10 mouse cellular contexts compared by ENCODE assay signal in the genomic region with DNA sequence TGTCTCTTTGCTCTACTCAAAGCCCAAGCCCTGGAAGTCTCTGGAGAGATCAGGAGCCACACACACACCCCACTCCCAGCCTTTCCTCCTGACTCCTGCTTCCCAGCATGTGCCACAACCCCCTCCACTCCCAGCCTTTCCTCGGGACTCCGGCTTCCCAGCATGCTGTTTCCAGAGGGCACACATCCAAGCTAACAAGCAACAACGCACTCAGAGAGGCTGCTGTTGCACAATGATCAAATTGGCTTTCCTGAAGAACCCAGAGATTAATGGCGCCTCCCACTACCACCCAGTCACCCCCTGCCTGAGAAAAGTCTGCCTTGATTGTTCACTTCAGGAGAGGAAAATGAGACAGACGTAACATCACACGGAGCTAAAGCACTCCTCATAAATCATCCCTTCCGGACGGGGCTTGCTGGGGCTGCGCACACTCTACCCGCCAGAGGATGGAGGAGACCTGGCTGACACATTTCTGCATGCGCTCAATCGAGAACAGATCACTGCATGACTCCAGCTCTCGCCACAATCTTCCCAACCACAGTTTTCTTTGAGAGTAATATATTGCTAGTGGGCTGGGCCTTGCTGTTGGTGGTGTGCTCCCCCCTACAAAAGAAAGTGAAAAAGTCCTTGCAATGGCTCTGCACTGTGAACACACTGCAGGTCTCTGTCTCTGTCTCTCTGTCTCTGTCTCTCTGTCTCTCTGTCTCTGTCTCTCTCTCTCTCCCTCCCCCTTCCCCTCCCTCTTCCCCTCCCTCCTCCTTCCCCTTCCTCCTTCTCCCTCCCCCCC.
DNase-seq lines count a peak whose midpoint lies in the region; ATAC-seq and TF ChIP-seq lines count a peak whose summit lies in the region.
"Had no signal": no experiment of that assay in that cellular context is flagged by ENCODE, and none has a peak within 500 bp of the region (broad histone marks: within the 10 kb centered on the region; RNA-seq: fewer than 3 reads in every experiment).

No protein-coding gene starts in this region.

- no peaks in the 10 kb centered on the region for H3K36me3 ChIP-seq in kidney, embryonic 15.5 days
- H3K36me3 ChIP-seq in kidney, adult 2 months (ENCODE audit: control insufficient read depth, insufficient read depth, low read length): no peaks in the 10 kb centered on the region
- no peaks in the 10 kb centered on the region for H3K36me3 ChIP-seq in liver, embryonic 12.5 days
- H3K36me3 ChIP-seq in stomach, embryonic 16.5 days (ENCODE audit: control insufficient read depth, insufficient read depth, low read length): no peaks in the 10 kb centered on the region
- H3K36me3 ChIP-seq: G1E had no signal

- H3K27ac ChIP-seq in kidney, embryonic 15.5 days: peak overlapping the region; percentile 45; the same call in 1 of the 2 replicates
- H3K27ac ChIP-seq in kidney, adult 2 months (ENCODE audit: insufficient read depth, low read depth, low read length): no peak overlapping the region
- H3K27ac ChIP-seq in liver, embryonic 12.5 days: no peak overlapping the region
- no peak overlapping the region for H3K27ac ChIP-seq in stomach, embryonic 16.5 days (ENCODE audit: low read length)

- no peak overlapping the region for H3K9ac ChIP-seq in kidney, embryonic 15.5 days
- H3K9ac ChIP-seq in liver, embryonic 12.5 days: no peak overlapping the region
- no peak overlapping the region for H3K9ac ChIP-seq in stomach, embryonic 16.5 days (ENCODE audit: low read length)

- peak overlapping the region; percentile 17 for H3K4me3 ChIP-seq in kidney, embryonic 15.5 days (replicated peaks)
- no peak overlapping the region for H3K4me3 ChIP-seq in kidney, adult 2 months (ENCODE audit: insufficient read depth, low read depth, low read length)
- no peak overlapping the region for H3K4me3 ChIP-seq in liver, embryonic 12.5 days
- peak overlapping the region; percentile 8; the same call in 1 of the 2 replicates for H3K4me3 ChIP-seq in stomach, embryonic 16.5 days (replicated peaks; ENCODE audit: low read length)
- H3K4me3 ChIP-seq: myocyte had no signal

- peak overlapping the region; percentile 55 for H3K4me2 ChIP-seq in kidney, embryonic 15.5 days
- H3K4me2 ChIP-seq in liver, embryonic 12.5 days: peak overlapping the region; percentile 27; the same call in 1 of the 2 replicates
- peak overlapping the region; percentile 47 for H3K4me2 ChIP-seq in stomach, embryonic 16.5 days (ENCODE audit: low read depth, low read length)

- H3K9me3 ChIP-seq in kidney, embryonic 15.5 days (replicated peaks): no peaks in the 10 kb centered on the region
- no peaks in the 10 kb centered on the region for H3K9me3 ChIP-seq in liver, embryonic 12.5 days (replicated peaks)
- no peaks in the 10 kb centered on the region for H3K9me3 ChIP-seq in stomach, embryonic 16.5 days (replicated peaks; ENCODE audit: control insufficient read depth, low read length)

- no peak for DNase-seq in kidney, adult 2 months
- DNase-seq in embryo, embryonic 11 days: peak; percentile 72
- peak; percentile 14 to 17 for DNase-seq in heart, postnatal 14 days
- no peak for DNase-seq in left cerebral cortex, postnatal 36 days (ENCODE audit: low spot score in 2 of 2)
- no peak for DNase-seq in adrenal gland, postnatal 4 days (ENCODE audit: low spot score in 2 of 2)

- WGBS in kidney, embryonic 15.5 days: 4% methylated on average over 13 of the region's 13 CpGs
- 7% methylated on average over 13 of the region's 13 CpGs for WGBS in kidney, adult 2 months
- 51% methylated on average over 13 of the region's 13 CpGs for WGBS in liver, embryonic 12.5 days (ENCODE audit: insufficient replicate concordance)
- 12% methylated on average over 13 of the region's 13 CpGs for WGBS in stomach, embryonic 16.5 days

- TF ChIP-seq POLR2A in kidney, adult 2 months (IDR thresholded peaks at IDR 0.05; ENCODE audit: low read depth, low read length): no peak

- peak; percentile 90 for ATAC-seq in kidney, embryonic 15.5 days (replicated peaks; ENCODE audit: low FRiP score)
- ATAC-seq in liver, embryonic 12.5 days: no peak; the same call in 1 of the 2 replicates
- peak; percentile 82 for ATAC-seq in stomach, embryonic 16.5 days (ENCODE audit: insufficient read depth, low FRiP score)

- no peaks in the 10 kb centered on the region for H3K27me3 ChIP-seq in kidney, embryonic 15.5 days
- H3K27me3 ChIP-seq in kidney, adult 2 months (replicated peaks; ENCODE audit: control insufficient read depth, insufficient read depth, low read length): no peaks in the 10 kb centered on the region
- no peaks in the 10 kb centered on the region for H3K27me3 ChIP-seq in liver, embryonic 12.5 days (replicated peaks)
- no peaks in the 10 kb centered on the region for H3K27me3 ChIP-seq in stomach, embryonic 16.5 days (ENCODE audit: control insufficient read depth, insufficient read depth, low read length)

- intact Hi-C loops in heart, postnatal 14 days (cut with DNase I): no loop called here
- intact Hi-C loops in left cerebral cortex, postnatal 36 days (cut with DNase I): no loop called here

- H3K4me1 ChIP-seq in kidney, embryonic 15.5 days: peaks cover 11% of the 10 kb centered on the region
- H3K4me1 ChIP-seq in kidney, adult 2 months (ENCODE audit: control insufficient read depth, insufficient read depth, low read length): no peaks in the 10 kb centered on the region
- H3K4me1 ChIP-seq in liver, embryonic 12.5 days: no peaks in the 10 kb centered on the region
- H3K4me1 ChIP-seq in stomach, embryonic 16.5 days (ENCODE audit: control insufficient read depth, insufficient read depth, low read length): no peaks in the 10 kb centered on the region

- no peak for TF ChIP-seq CTCF in kidney, adult 2 months (conservative IDR thresholded peaks at IDR 0.05; ENCODE audit: insufficient read depth, insufficient read length, low read depth, low read length)

Comparison
In these comparisons a context has a peak if more than half of its experiments do, and no peak if none do; other contexts are left out.
1. H3K4me3 ChIP-seq: peak in kidney, embryonic 15.5 days (single experiment) and stomach, embryonic 16.5 days (single experiment); none in kidney, adult 2 months (single experiment) and liver, embryonic 12.5 days (single experiment).
2. DNase-seq: peak in embryo, embryonic 11 days (single experiment) and heart, postnatal 14 days (2 of 2); none in kidney, adult 2 months (single experiment), left cerebral cortex, postnatal 36 days (0 of 2) and adrenal gland, postnatal 4 days (0 of 2).
3. Peak in every context shown above with its lines, with median percentiles within 50 percentile points of each other: H3K4me2 ChIP-seq.